Mouse (Mus musculus) ZHBTc4 (cell line): ENCODE data around the gene Bcap29.
"Not testable (repeated sequence)": the region's sequence is repeated elsewhere in the genome, so short reads cannot be mapped to it uniquely, and the experiment has no call there.

Experiments used
- DNase-seq: peaks from one replicate; pipeline ENCODE4 v3.0.0-alpha.2; 2011; ENCODE audit warnings: low read depth, low spot score

The Bcap29 gene

GRCm38 (mm10) chr12:31580634-31581318 lies 53.7 kb downstream of the Bcap29 start:
- DNase-seq: no peak

DNA sequence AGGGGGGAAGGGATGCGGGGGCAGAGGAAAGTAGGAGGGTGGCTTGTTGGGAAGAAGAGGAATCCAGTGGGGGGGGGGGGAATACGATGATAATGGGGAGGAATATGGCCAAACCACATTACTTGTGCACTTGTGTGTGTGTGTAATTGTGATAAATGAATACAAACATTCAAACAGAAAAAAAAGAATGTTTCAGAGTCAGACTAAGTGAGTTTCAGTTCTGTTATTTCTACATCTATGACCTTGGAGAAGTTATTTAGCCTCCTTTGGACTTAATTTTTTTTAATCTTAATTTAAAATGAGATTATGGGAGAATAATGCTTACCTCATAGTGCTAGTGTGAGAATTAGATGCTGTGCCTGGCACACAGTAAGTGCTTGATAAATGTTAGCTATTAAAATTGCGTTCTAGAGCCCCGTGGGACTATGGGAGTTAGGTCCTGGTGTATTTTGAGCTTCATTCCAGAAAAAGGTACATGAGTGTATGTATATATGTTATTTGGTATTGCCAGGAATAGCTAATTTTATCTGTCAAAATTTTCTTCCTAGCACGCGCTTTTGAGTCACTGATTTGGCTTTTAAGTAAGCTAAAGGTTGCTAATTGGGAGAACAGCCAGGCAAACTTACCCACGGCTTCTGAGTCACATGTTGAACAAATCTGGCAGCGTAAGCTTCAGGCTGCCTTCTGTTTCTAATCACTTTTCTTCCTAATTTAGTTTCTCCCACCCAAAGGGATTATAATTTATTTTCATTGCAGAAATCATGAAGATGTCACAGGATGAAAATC lies 55.6 kb downstream of the Bcap29 start:
- no peak for DNase-seq

DNA sequence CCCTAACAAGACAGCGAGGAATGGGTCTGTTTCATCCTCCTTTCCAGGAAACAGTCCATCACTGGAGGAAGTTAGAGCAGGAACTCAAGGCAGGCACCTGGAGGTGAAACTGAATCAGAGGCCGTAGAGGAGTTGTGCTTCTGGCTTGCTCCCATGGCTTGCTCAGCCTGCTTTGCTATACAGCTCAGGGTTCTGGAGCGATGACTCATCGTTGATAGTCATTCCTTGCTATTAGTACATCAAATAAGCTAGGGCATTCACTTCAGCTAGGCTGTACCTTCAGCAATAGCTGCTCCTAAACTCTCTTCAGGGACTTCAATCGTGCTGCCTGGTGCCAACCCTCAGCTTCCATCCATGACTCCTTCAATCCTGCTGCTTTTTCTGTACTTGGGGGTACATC lies 60.0 kb downstream of the Bcap29 start:
- DNase-seq: no peak

- no peak for DNase-seq
Observed at GRCm38 (mm10) chr12:31569784-31570183, 64.7 kb downstream of the Bcap29 start.

DNA sequence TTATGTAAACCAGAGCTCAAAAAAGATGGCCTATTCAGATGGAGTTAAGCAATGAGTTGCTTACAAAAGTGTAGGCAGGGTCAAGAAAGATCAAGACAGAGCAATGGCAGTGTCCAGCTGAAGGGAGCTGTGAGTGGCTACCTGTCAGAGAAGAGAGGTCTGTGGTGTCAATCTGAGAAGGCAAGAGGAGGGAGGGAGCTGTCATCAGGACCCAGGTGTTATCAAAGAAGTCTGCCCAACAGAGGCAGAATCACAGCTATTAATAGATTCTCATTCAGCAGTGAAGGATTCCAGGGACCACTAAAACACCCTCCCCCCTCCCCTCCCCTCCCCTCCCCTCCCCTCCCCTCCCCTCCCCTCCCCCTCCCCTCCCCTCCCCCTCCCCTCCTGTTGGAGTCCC lies 65.8 kb downstream of the Bcap29 start:
- DNase-seq: no peak

DNA sequence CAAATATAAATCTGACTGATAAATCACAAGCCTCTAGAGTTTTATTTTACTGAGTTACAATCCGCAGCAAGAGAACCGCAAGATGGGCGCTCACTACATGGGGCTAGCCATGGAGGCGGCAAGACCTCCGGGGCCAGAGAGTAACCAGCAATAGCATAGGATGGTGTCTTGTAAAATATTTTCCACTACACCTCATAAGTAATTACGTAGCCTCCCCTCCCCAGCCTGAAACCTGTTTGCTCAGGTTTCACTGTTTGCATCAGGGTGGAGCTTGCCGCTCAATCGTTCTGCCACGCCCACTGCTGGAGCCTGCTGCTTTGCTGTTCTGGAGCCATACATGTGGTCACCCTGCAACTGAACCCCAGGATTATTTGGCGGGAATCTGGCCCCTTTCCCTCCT lies 66.9 kb downstream of the Bcap29 start:
- not testable (repeated sequence) for DNase-seq

GRCm38 (mm10) chr12:31560712-31561111 lies 73.7 kb downstream of the Bcap29 start:
- no peak for DNase-seq

GRCm38 (mm10) chr12:31560002-31560401 lies 74.5 kb downstream of the Bcap29 start:
- no peak for DNase-seq

DNA sequence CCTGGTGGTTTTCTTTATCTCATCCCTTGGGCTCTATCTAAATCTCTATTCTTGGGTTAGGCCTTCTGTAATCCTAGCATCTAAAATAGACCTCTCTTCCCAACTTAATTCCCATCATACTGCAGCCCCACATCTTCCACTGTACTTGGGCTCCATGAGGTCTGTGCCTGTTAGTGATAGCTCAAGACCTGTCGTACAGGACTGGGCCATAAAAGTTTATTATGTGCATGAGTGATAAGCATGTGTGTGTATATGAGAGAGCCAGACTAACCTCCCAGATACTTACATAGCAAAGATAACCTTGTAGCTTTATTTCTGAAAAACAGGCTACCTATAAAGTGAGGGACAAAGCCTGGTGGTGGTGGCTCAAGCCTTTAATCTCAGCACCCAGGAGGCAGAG lies 80.1 kb downstream of the Bcap29 start:
- no peak for DNase-seq

GRCm38 (mm10) chr12:31551252-31551651 lies 83.2 kb downstream of the Bcap29 start:
- DNase-seq: no peak

- no peak for DNase-seq
Observed at GRCm38 (mm10) chr12:31546061-31546460, 88.4 kb downstream of the Bcap29 start.

DNA sequence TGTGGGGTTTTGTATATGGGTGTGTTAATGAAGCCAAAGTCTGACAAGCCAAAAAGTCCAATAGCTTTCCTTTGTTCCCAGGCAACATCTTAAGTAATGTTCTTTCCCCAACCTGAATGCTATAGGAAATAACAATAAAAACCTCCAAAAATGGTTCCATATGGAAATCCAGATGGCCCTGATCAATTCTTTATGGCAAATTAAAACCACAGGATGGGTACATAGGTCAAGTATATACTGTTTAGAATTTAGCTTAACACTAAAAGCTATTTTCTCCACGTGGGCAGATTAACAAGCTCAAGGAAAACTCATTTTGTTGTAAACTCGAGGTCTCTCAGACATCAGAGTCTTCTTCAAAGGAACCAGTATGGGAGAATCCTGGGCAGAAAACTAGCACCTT lies 89.2 kb downstream of the Bcap29 start:
- no peak for DNase-seq

DNA sequence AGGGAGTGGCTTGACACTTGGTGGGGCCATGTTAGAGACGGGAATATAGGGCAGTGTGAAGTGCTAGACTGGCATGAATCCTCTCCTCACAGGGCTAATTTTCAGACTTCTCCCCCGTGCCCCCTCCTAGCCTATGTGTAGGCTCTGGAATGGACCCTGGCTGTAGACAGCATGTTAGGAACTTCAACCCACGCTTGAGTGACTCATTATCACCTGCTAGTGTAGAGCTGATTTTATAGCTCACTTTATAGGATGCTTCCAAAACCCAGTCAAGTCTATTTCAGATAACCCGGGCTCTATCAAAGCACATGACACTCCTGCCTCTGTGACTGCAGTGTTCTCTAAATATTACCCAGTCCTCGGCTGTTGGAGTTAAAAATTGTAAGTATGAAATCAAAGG lies 92.9 kb downstream of the Bcap29 start:
- no peak for DNase-seq
